Mouse (Mus musculus) heart, postnatal 0 days (tissue): Measurements from ENCODE around the gene Hid1.

Source experiments
- CTCF ChIP-seq: IDR thresholded peaks from 2 replicates; pipeline ENCODE4 v1.5.1; 2016; ENCODE audit warnings: antibody characterized with exemption, control low read depth, low read depth
- EP300 ChIP-seq: IDR thresholded peaks from 2 replicates; pipeline ENCODE4 v1.6.1; 2016; ENCODE audit warnings: antibody characterized with exemption, low read depth

DNA sequence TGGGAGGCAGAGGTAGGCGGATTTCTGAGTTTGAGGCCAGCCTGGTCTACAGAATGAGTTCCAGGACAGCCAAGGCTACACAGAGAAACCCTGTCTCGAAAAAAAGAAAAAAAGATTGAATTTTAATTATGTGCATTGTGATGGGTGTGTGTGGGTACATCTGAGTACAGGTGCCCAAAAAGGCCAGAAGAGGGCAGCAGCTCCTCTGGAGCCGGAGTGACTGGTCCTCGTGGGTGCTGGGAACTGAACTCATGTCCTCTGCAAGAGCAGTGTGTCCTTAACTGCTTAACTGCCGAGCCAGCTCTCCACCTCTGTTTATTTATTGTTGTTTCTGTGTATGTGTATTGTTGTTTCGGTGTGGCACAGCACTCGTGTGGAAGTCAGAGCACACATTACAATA lies 10.3 kb upstream of the Hid1 start:
- TF ChIP-seq EP300 (no peak), CTCF (no peak)
